Mouse (Mus musculus): ENCODE results near the gene Ccl26. TPM values are rescaled to one million over a fixed set of nuclear protein-coding genes. Genes with fewer than 3 reads are reported as not detected.
"Not testable (repeated sequence)": the region's sequence is repeated elsewhere in the genome, so short reads cannot be mapped to it uniquely, and the experiment has no call there.

Gene Ccl26
- total RNA-seq (2021) (not detected), polyA plus RNA-seq (2012; rRNA removed) (not detected in 2 replicates)
- long read RNA-seq = 0 reads

DNA sequence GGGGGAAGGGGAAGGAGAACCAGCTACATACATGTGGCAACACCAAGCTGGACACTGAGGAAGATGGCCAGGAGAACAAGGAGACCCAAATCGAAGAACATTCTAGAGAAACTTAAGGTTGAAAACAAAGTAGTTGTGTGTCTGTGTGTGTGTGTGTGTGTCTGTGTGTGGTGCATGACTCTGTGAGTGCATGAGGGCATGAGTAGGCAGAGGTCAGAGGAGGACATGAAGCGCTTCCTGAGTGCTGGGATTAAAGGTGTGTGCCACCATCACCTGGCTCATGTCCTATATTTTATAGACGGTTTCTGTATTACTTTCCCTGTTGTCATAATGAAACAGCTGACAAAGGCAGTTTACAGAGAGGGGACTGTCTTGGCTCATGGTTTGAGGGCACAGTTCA, at the start of gene Ccl26:
Gene Ccl26, minus strand, starts transcription at position 101 of the 400 bp plus-strand sequence.
- TF ChIP-seq CTCF (IDR thresholded peaks at IDR 0.05) (no peak), POLR2A (IDR thresholded peaks at IDR 0.05; ENCODE audit: insufficient read depth, low read depth, low read length) (no peak), EP300 (IDR thresholded peaks at IDR 0.05; ENCODE audit: insufficient read depth, low read depth, low read length) (no peak)
- H3K4me1 ChIP-seq (ENCODE audit: control insufficient read depth, insufficient read depth, low read length) = no peaks in the 10 kb centered on the region
- intact Hi-C loops (cut with DNase I) = no loop called here
- no peak within 1 kb of the TSS for H3K9ac ChIP-seq (ENCODE audit: low read depth, low read length)
- no peak for DNase-seq
- H3K4me3 ChIP-seq = no peak within 1 kb of the TSS
- no peaks in the 10 kb centered on the region for H3K79me2 ChIP-seq (replicated peaks; ENCODE audit: control insufficient read depth, insufficient read depth, low read length)
- H3K27me3 ChIP-seq (ENCODE audit: control insufficient read depth, insufficient read depth, low read length) = no peaks in the 10 kb centered on the region
- no peaks in the 10 kb centered on the region for H3K36me3 ChIP-seq (ENCODE audit: control insufficient read depth, insufficient read depth, low read length)
- 70% methylated on average over 3 of the region's 3 CpGs for WGBS
- H3K27ac ChIP-seq = no peak within 1 kb of the TSS

DNA sequence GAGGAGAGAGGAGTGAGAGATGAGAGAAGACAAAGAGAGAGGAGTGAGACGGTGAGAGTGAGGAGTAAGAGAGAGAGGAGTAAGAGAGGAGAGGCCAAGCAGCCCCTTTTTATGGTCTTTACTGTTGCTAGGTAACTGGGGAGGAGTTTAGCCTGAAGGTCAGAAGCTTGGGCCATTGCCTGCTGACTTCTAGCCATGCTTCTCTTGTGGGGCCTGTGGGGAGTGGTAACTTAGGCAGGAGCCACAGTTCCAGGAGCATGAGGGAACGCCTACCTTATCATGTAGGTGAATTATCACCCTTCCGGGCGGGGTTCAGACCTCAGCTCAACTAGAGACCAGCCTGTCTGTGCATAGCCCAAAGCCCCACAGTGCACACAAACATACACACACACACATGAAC, 46.4 kb upstream of the Ccl26 start:
- no peaks in the 10 kb centered on the region for H3K27me3 ChIP-seq (ENCODE audit: control insufficient read depth, insufficient read depth, low read length)
- no peak for DNase-seq
- WGBS = 57% methylated on average over 4 of the region's 4 CpGs
- H3K4me3 ChIP-seq = no peak overlapping the region
- no peaks in the 10 kb centered on the region for H3K4me1 ChIP-seq (ENCODE audit: control insufficient read depth, insufficient read depth, low read length)
- H3K79me2 ChIP-seq (replicated peaks; ENCODE audit: control insufficient read depth, insufficient read depth, low read length) = no peaks in the 10 kb centered on the region
- TF ChIP-seq POLR2A (IDR thresholded peaks at IDR 0.05; ENCODE audit: insufficient read depth, low read depth, low read length) = no peak
- no peak for TF ChIP-seq EP300 (IDR thresholded peaks at IDR 0.05; ENCODE audit: insufficient read depth, low read depth, low read length)
- TF ChIP-seq CTCF (IDR thresholded peaks at IDR 0.05) = no peak
- H3K36me3 ChIP-seq (ENCODE audit: control insufficient read depth, insufficient read depth, low read length) = no peaks in the 10 kb centered on the region
- no peak overlapping the region for H3K9ac ChIP-seq (ENCODE audit: low read depth, low read length)
- intact Hi-C loops (cut with DNase I) = no loop called here
- H3K27ac ChIP-seq = no peak overlapping the region

- intact Hi-C loops (cut with DNase I) = no loop called here
- TF ChIP-seq POLR2A (IDR thresholded peaks at IDR 0.05; ENCODE audit: insufficient read depth, low read depth, low read length) = no peak
- no peak for TF ChIP-seq CTCF (IDR thresholded peaks at IDR 0.05)
- TF ChIP-seq EP300 (IDR thresholded peaks at IDR 0.05; ENCODE audit: insufficient read depth, low read depth, low read length) = no peak
- 36% methylated on average over 1 of the region's 1 CpGs for WGBS
Observed at GRCm38 (mm10) chr5:135607581-135607980, 44.2 kb upstream of the Ccl26 start.

DNA sequence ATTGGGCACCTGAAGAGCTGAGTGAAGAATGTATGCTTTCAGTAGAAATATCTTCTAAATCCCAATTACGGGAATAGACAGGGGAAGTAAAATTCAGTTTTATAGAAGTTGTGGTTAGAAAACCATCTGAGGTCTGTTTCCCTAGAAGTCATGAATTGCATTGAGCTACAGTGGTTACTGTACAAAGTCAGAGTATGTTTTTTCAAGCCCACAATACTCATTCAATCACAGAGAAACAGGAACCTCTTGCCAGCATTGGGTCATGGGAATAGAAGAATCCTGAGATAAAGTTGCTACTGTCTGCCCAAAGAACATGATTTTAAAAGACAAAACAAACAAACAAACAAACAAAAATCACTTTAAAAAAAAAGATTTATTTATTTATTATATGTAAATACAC, 43.3 kb upstream of the Ccl26 start:
- intact Hi-C loops (cut with DNase I); H3K27ac ChIP-seq: not testable (repeated sequence)
- WGBS = no CpG with 5 or more reads among the region's 1 CpGs

More at GRCm38 (mm10) chr5:135607581-135607980, 44.2 kb upstream of the Ccl26 start:
- no peak overlapping the region for H3K4me3 ChIP-seq
- no peak overlapping the region for H3K27ac ChIP-seq
- no peaks in the 10 kb centered on the region for H3K36me3 ChIP-seq (ENCODE audit: control insufficient read depth, insufficient read depth, low read length)
- H3K27me3 ChIP-seq (ENCODE audit: control insufficient read depth, insufficient read depth, low read length) = no peaks in the 10 kb centered on the region
- H3K4me1 ChIP-seq (ENCODE audit: control insufficient read depth, insufficient read depth, low read length) = no peaks in the 10 kb centered on the region
- no peaks in the 10 kb centered on the region for H3K79me2 ChIP-seq (replicated peaks; ENCODE audit: control insufficient read depth, insufficient read depth, low read length)
- no peak overlapping the region for H3K9ac ChIP-seq (ENCODE audit: low read depth, low read length)
- no peak for DNase-seq

DNA sequence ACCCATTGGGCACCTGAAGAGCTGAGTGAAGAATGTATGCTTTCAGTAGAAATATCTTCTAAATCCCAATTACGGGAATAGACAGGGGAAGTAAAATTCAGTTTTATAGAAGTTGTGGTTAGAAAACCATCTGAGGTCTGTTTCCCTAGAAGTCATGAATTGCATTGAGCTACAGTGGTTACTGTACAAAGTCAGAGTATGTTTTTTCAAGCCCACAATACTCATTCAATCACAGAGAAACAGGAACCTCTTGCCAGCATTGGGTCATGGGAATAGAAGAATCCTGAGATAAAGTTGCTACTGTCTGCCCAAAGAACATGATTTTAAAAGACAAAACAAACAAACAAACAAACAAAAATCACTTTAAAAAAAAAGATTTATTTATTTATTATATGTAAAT, 41.3 kb upstream of the Ccl26 start:
- H3K27me3 ChIP-seq (ENCODE audit: control insufficient read depth, insufficient read depth, low read length); intact Hi-C loops (cut with DNase I); H3K4me1 ChIP-seq (ENCODE audit: control insufficient read depth, insufficient read depth, low read length); H3K27ac ChIP-seq; H3K9ac ChIP-seq (ENCODE audit: low read depth, low read length); H3K4me3 ChIP-seq; H3K36me3 ChIP-seq (ENCODE audit: control insufficient read depth, insufficient read depth, low read length); H3K79me2 ChIP-seq (replicated peaks; ENCODE audit: control insufficient read depth, insufficient read depth, low read length); DNase-seq: not testable (repeated sequence)
- WGBS = no CpG with 5 or more reads among the region's 1 CpGs

More for the DNA sequence above, 43.3 kb upstream of the Ccl26 start:
- H3K79me2 ChIP-seq (replicated peaks; ENCODE audit: control insufficient read depth, insufficient read depth, low read length); H3K9ac ChIP-seq (ENCODE audit: low read depth, low read length); H3K27me3 ChIP-seq (ENCODE audit: control insufficient read depth, insufficient read depth, low read length); H3K4me3 ChIP-seq; DNase-seq; H3K4me1 ChIP-seq (ENCODE audit: control insufficient read depth, insufficient read depth, low read length); H3K36me3 ChIP-seq (ENCODE audit: control insufficient read depth, insufficient read depth, low read length): not testable (repeated sequence)

GRCm38 (mm10) chr5:135589996-135590784, 26.8 kb upstream of the Ccl26 start:
- Histone ChIP-seq H3K27ac (no peak overlapping the region), H3K79me2 (replicated peaks; ENCODE audit: control insufficient read depth, insufficient read depth, low read length) (no peaks in the 10 kb centered on the region), H3K4me3 (no peak overlapping the region), H3K27me3 (ENCODE audit: control insufficient read depth, insufficient read depth, low read length) (no peaks in the 10 kb centered on the region), H3K4me1 (ENCODE audit: control insufficient read depth, insufficient read depth, low read length) (no peaks in the 10 kb centered on the region), H3K9ac (ENCODE audit: low read depth, low read length) (no peak overlapping the region), H3K36me3 (ENCODE audit: control insufficient read depth, insufficient read depth, low read length) (no peaks in the 10 kb centered on the region)
- WGBS = 74% methylated on average over 12 of the region's 12 CpGs
- TF ChIP-seq EP300 (IDR thresholded peaks at IDR 0.05; ENCODE audit: insufficient read depth, low read depth, low read length) = no peak
- no peak for TF ChIP-seq CTCF (IDR thresholded peaks at IDR 0.05)
- TF ChIP-seq POLR2A (IDR thresholded peaks at IDR 0.05; ENCODE audit: insufficient read depth, low read depth, low read length) = no peak
- intact Hi-C loops (cut with DNase I) = no loop called here
- no peak for DNase-seq

All from heart, adult 2 months (tissue).